Mouse (Mus musculus): ENCODE data around the gene Slc5a10. TPM values are rescaled to one million over a fixed set of nuclear protein-coding genes. Genes with fewer than 3 reads are reported as not detected.

Gene Slc5a10
- polyA plus RNA-seq, 1 experiment, result not detected

DNA sequence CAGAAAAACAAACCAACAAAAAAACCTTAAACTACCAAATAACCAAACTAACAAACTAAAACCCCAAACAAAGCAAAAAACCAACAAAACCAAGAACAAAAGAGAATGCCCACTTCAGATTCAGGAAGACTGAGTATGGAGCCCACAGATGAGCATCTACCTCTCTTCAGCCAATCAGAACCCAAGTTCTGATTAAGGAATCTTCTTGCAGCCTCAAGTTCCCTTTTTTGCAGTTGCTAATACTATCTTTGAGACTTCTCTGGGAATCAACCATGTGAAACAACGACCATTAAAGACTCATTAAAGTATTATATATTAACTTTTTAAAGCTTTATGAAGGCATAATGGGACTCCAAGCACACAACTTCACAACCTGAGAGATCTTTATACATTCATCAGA lies 16.7 kb upstream of the Slc5a10 start:
- no peak overlapping the region for H3K27ac ChIP-seq (ENCODE audit: insufficient read depth, low read depth, low read length)
- peaks cover 18% of the 10 kb centered on the region for H3K4me1 ChIP-seq (ENCODE audit: control insufficient read depth, insufficient read depth, low read length)
- H3K4me3 ChIP-seq (ENCODE audit: insufficient read depth, low read length), result no peak overlapping the region
- TF ChIP-seq CTCF (IDR thresholded peaks at IDR 0.05; ENCODE audit: low read depth, low read length) (no peak), POLR2A (IDR thresholded peaks at IDR 0.05; ENCODE audit: borderline replicate concordance, low read depth, low read length) (no peak)

DNA sequence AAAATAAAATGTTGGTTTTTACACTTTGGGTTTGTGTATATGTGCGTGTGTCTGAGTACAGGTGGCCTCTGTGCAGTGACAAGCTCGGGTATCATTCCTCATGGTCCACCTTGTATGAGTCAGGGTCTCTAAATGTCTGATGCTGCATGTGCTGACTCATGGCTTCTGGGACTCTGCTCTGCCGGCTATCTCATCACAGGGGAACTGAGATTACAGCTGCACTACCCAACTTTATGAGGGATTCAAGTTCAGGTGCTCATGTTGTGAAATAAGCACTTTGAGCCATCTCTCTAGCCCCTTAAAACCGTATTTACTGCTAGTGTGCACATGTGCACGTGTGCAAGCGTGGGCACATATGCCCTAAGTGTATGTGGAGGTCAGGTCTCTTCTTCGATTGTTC lies 12.0 kb upstream of the Slc5a10 start:
- Histone ChIP-seq H3K4me1 (ENCODE audit: control insufficient read depth, insufficient read depth, low read length) (peaks cover 25% of the 10 kb centered on the region), H3K4me3 (ENCODE audit: insufficient read depth, low read length) (no peak overlapping the region), H3K27ac (ENCODE audit: insufficient read depth, low read depth, low read length) (no peak overlapping the region)
- no peak for TF ChIP-seq CTCF (IDR thresholded peaks at IDR 0.05; ENCODE audit: low read depth, low read length)
- no peak for TF ChIP-seq POLR2A (IDR thresholded peaks at IDR 0.05; ENCODE audit: borderline replicate concordance, low read depth, low read length)

DNA sequence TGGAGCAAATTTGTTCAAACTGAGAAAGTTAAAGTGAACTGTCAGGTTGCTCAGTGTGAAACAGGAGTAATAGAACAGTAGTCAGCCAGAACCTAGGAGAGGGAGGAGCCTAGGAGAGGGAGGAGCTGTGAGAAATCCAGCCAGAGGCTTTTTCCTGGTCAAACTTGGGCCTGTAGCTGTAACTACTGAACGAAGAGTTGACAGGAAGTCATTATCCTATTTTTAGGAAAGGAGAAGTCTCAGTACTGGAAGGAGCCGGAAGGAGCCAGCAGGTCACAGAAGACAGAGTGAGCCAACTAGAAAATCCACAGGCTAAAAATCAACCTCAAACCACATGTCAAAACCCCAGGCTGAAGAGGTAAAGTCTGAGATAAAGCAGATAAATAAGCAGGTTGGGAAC lies 7.4 kb upstream of the Slc5a10 start:
- TF ChIP-seq POLR2A (IDR thresholded peaks at IDR 0.05; ENCODE audit: borderline replicate concordance, low read depth, low read length) (no peak), CTCF (IDR thresholded peaks at IDR 0.05; ENCODE audit: low read depth, low read length) (no peak)
- Histone ChIP-seq H3K4me3 (ENCODE audit: insufficient read depth, low read length) (no peak overlapping the region), H3K4me1 (ENCODE audit: control insufficient read depth, insufficient read depth, low read length) (peaks cover 31% of the 10 kb centered on the region), H3K27ac (ENCODE audit: insufficient read depth, low read depth, low read length) (peak overlapping the region; percentile 86)

GRCm38 (mm10) chr11:61722077-61722476 lies 1.5 kb upstream of the Slc5a10 start:
- peaks cover 8% of the 10 kb centered on the region for H3K4me1 ChIP-seq (ENCODE audit: control insufficient read depth, insufficient read depth, low read length)
- no peak for TF ChIP-seq CTCF (IDR thresholded peaks at IDR 0.05; ENCODE audit: low read depth, low read length)
- TF ChIP-seq POLR2A (IDR thresholded peaks at IDR 0.05; ENCODE audit: borderline replicate concordance, low read depth, low read length), result no peak
- H3K4me3 ChIP-seq (ENCODE audit: insufficient read depth, low read length), result no peak overlapping the region
- H3K27ac ChIP-seq (ENCODE audit: insufficient read depth, low read depth, low read length), result no peak overlapping the region

GRCm38 (mm10) chr11:61719826-61720225 lies 800 bp downstream of the Slc5a10 start:
- Histone ChIP-seq H3K4me3 (ENCODE audit: insufficient read depth, low read length) (no peak overlapping the region), H3K4me1 (ENCODE audit: control insufficient read depth, insufficient read depth, low read length) (0 out of 2 replicates have a peak, but pooled peaks cover 4% of the 10 kb centered on the region), H3K27ac (ENCODE audit: insufficient read depth, low read depth, low read length) (no peak overlapping the region)
- TF ChIP-seq CTCF (IDR thresholded peaks at IDR 0.05; ENCODE audit: low read depth, low read length) (no peak), POLR2A (IDR thresholded peaks at IDR 0.05; ENCODE audit: borderline replicate concordance, low read depth, low read length) (no peak)

- H3K4me1 ChIP-seq (ENCODE audit: control insufficient read depth, insufficient read depth, low read length), result 0 out of 2 replicates have a peak, but pooled peaks cover 4% of the 10 kb centered on the region
- no peak overlapping the region for H3K4me3 ChIP-seq (ENCODE audit: insufficient read depth, low read length)
- no peak for TF ChIP-seq POLR2A (IDR thresholded peaks at IDR 0.05; ENCODE audit: borderline replicate concordance, low read depth, low read length)
- no peak for TF ChIP-seq CTCF (IDR thresholded peaks at IDR 0.05; ENCODE audit: low read depth, low read length)
- H3K27ac ChIP-seq (ENCODE audit: insufficient read depth, low read depth, low read length), result no peak overlapping the region
Observed at GRCm38 (mm10) chr11:61719387-61719786, 1.2 kb downstream of the Slc5a10 start.

- H3K27ac ChIP-seq (ENCODE audit: insufficient read depth, low read depth, low read length), result no peak overlapping the region
- TF ChIP-seq CTCF (IDR thresholded peaks at IDR 0.05; ENCODE audit: low read depth, low read length) (no peak), POLR2A (IDR thresholded peaks at IDR 0.05; ENCODE audit: borderline replicate concordance, low read depth, low read length) (no peak)
- 0 out of 2 replicates have a peak, but pooled peaks cover 4% of the 10 kb centered on the region for H3K4me1 ChIP-seq (ENCODE audit: control insufficient read depth, insufficient read depth, low read length)
- H3K4me3 ChIP-seq (ENCODE audit: insufficient read depth, low read length), result no peak overlapping the region
Observed at GRCm38 (mm10) chr11:61717990-61718389, 2.6 kb downstream of the Slc5a10 start.

- TF ChIP-seq POLR2A (IDR thresholded peaks at IDR 0.05; ENCODE audit: borderline replicate concordance, low read depth, low read length) (no peak), CTCF (IDR thresholded peaks at IDR 0.05; ENCODE audit: low read depth, low read length) (no peak)
- H3K4me1 ChIP-seq (ENCODE audit: control insufficient read depth, insufficient read depth, low read length), result no peaks in the 10 kb centered on the region
- H3K27ac ChIP-seq (ENCODE audit: insufficient read depth, low read depth, low read length), result no peak overlapping the region
- no peak overlapping the region for H3K4me3 ChIP-seq (ENCODE audit: insufficient read depth, low read length)
Observed at GRCm38 (mm10) chr11:61715130-61715529, 5.5 kb downstream of the Slc5a10 start.

DNA sequence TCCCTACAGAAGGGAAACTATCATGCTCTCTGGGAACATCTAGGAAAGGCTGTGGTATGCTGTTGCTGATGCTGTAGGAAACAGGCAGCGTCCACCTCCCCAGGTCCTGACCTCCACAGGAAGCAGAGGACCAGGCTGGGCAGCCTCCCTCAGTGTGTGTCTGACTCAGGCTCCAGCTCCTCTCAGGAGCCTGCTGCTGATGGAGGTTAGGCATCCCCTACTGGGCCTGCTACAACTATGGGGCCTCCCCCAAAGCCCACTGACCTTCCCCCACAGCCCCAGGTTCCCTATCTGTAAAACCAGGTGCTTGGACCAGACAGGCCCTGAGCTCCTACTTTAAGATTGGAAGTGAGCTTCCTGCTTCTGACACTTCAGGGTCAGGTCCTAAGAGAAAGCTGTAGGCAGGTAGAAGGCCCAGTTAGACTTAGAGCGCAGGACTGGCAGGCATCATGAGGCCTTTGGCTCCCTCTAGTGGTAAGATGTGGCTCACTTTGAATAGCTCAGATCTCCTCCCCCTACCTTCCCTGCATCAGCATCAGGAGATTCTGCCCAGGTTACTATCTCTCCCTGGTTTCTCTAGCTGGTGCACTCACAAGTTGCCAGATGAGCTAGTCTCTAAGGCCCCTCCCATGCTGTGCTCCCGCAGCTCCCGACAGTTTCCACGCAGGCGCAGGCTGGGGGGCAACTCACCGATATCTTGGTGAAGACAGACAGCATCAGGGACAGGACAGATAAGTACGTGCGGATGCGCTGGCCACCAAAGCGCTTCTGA lies 6.1 kb downstream of the Slc5a10 start:
- Histone ChIP-seq H3K4me3 (ENCODE audit: insufficient read depth, low read length) (no peak overlapping the region), H3K4me1 (ENCODE audit: control insufficient read depth, insufficient read depth, low read length) (no peaks in the 10 kb centered on the region), H3K27ac (ENCODE audit: insufficient read depth, low read depth, low read length) (no peak overlapping the region)
- TF ChIP-seq CTCF (IDR thresholded peaks at IDR 0.05; ENCODE audit: low read depth, low read length), result peak; percentile 77
- TF ChIP-seq POLR2A (IDR thresholded peaks at IDR 0.05; ENCODE audit: borderline replicate concordance, low read depth, low read length), result no peak

DNA sequence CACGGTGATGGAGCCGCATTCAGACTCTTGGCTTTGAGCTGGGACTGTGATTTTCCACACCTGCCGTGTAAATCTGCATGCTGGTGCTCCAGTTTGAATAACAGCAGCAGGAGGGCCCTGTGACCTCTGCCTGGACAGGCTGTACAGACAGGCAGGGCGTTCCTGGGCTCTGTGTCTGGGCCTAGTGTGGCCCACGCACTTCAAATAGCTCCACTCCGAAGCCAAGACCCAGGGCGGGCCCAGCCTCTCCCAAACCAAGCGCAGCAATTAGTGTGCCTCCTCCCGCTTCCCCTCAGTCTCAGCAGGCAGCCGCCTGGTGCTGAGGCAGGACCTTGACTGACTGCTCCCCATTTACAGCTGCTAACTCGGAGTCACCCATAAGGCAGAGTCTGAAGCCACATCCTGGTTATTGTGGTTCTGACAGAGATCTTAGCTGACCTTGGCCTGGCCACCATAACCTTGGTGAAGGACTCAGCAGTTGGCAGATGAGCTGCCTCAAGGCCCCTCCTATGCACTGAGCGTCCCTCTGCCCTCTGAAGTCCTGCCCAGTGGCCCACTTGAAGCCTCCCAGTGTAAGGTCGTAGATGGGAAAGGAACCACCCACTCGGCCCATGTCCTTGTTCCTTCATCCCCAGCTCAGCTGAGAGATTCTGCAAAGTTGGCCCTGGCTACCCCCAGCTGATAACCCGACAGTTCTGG lies 7.3 kb downstream of the Slc5a10 start:
- no peak for TF ChIP-seq CTCF (IDR thresholded peaks at IDR 0.05; ENCODE audit: low read depth, low read length)
- TF ChIP-seq POLR2A (IDR thresholded peaks at IDR 0.05; ENCODE audit: borderline replicate concordance, low read depth, low read length), result no peak
- no peak overlapping the region for H3K4me3 ChIP-seq (ENCODE audit: insufficient read depth, low read length)
- H3K27ac ChIP-seq (ENCODE audit: insufficient read depth, low read depth, low read length), result no peak overlapping the region
- no peaks in the 10 kb centered on the region for H3K4me1 ChIP-seq (ENCODE audit: control insufficient read depth, insufficient read depth, low read length)
